Mouse (Mus musculus) liver, adult (tissue): ENCODE results near the gene Sfxn1.

Experiments
- GATA4 ChIP-seq: IDR thresholded peaks from 2 replicates; pipeline ENCODE4 v1.6.1; 2014; ENCODE audit warnings: mild to moderate bottlenecking, low read length; ENCODE audit not compliant: insufficient replicate concordance

Sfxn1 gene

GRCm38 (mm10) chr13:54152421-54152820 is 80.8 kb downstream of the Sfxn1 start:
- TF ChIP-seq GATA4 = no peak

DNA sequence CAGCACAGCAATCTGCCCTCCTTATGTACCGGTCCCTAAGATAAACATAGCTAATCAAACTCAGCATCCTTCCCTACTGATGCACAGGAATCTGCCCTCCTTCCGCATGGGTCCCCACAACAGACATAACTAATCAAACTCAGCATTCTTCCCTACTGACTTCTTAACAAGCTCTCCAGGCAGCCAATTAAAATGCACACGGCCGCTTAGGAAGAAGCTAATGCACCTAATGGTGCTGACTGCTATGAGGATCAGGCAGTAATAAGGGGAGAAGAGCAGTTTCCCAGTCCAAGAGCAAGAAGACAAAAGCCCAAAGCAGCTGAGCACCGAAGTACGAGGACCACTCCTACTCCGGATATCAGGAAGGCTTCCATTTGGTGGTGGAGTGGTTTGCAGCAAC is 81.2 kb downstream of the Sfxn1 start:
- no peak for TF ChIP-seq GATA4

DNA sequence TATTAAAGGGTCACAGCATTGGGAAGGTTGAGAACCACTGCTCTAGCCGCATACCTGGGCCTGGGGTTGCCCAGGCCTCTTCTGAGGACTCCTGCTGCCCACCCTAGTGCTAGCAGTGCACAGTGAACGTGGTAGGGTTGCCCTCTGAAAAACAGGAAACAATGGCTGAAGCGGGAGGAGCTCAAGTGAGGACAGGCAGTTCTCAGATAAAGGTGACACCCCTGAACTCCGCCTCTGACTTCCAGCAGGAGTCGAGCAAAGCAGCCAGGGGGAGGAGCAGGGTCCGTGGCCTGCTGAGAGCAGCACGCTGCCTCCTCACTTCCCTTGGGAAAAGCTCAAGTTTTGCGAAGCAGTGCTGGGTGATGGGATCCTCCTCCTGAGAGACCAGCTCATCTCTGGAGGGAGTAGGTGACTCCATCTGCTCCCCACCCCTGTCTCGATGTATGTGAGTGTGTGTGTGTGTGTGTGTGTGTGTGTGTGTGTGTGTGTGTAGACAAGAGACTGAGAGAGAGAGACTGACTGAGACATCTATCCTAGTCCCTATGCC is 82.1 kb downstream of the Sfxn1 start:
- no peak for TF ChIP-seq GATA4

GRCm38 (mm10) chr13:54155822-54156221 is 84.2 kb downstream of the Sfxn1 start:
- no peak for TF ChIP-seq GATA4
